Mouse (Mus musculus) layer of hippocampus, adult 9-10 months (tissue): ENCODE data around the gene Slc25a23.

Source experiments
- DNase-seq: peaks from one replicate; pipeline ENCODE4 v3.0.0; 2022; ENCODE audit warnings: low spot score

The Slc25a23 gene

GRCm38 (mm10) chr17:57012245-57012795, 47.3 kb downstream of the Slc25a23 start:
- no peak for DNase-seq

- DNase-seq: peak; percentile 93
These were observed 48.2 kb downstream of the Slc25a23 start, which contains the start of the genes Gtf2f1 and Gm17949 for GRCm38 (mm10) chr17:57011236-57012141. Gtf2f1 (minus strand) TSS chr17:57011288. Gm17949 (plus strand) TSS chr17:57011469.

- no peak for DNase-seq
These were observed 48.8 kb downstream of the Slc25a23 start for GRCm38 (mm10) chr17:57010911-57011235.

- DNase-seq: no peak
These were observed 52.3 kb downstream of the Slc25a23 start for GRCm38 (mm10) chr17:57007137-57007905.

- DNase-seq: no peak
These were observed 55.7 kb downstream of the Slc25a23 start for GRCm38 (mm10) chr17:57003994-57004393.

GRCm38 (mm10) chr17:57001228-57001627, 58.4 kb downstream of the Slc25a23 start:
- no peak for DNase-seq

- no peak for DNase-seq
These were observed 59.6 kb downstream of the Slc25a23 start, which contains the start of gene Pspn for GRCm38 (mm10) chr17:56999968-57000609. Pspn (minus strand) TSS chr17:57000018.

GRCm38 (mm10) chr17:56999414-56999813, 60.2 kb downstream of the Slc25a23 start:
- DNase-seq: no peak

- peak; percentile 95 for DNase-seq
These were observed 62.5 kb downstream of the Slc25a23 start, which contains the start of gene Alkbh7 for GRCm38 (mm10) chr17:56997029-56997667. Alkbh7 (plus strand) TSS chr17:56997339.

GRCm38 (mm10) chr17:56996506-56996905, 63.2 kb downstream of the Slc25a23 start:
- no peak for DNase-seq

- DNase-seq: no peak
These were observed 64.6 kb downstream of the Slc25a23 start for GRCm38 (mm10) chr17:56995046-56995445.
